Mouse (Mus musculus) CH12.LX (cell line): ENCODE measurements at regions not wholly inside any gene's neighbourhood (a gene's known extent, or its start where the extent isn't known, plus 50 kb on each side); places are given as distances from the start of the nearest gene placed in this dataset.

Experiments used
- CTCF ChIP-seq, 2 experiments: IDR thresholded peaks in 1 of 2; conservative IDR thresholded peaks in 1 of 2; 2 replicates each; pipeline ENCODE4 v1.5.1; 2011 to 2012; ENCODE audit warnings: low read depth in 2 of 2, low read length in 2 of 2, improper control_type of control experiment in 1 of 2, inconsistent platforms in 1 of 2, mild to moderate bottlenecking in 1 of 2, moderate library complexity in 1 of 2
- MAZ ChIP-seq: IDR thresholded peaks from 2 replicates; pipeline ENCODE4 v1.6.1; 2012; ENCODE audit warnings: low read depth, mild to moderate bottlenecking, inconsistent platforms, low read length, improper control_type of control experiment, moderate library complexity
- POLR2A ChIP-seq: IDR thresholded peaks from 2 replicates; pipeline ENCODE4 v1.6.1; 2011; ENCODE audit warnings: low read depth, mild to moderate bottlenecking, improper control_type of control experiment, low read length
- SMC3 ChIP-seq: IDR thresholded peaks from 2 replicates; pipeline ENCODE4 v1.6.1; 2011; ENCODE audit warnings: low read depth, low read length, improper control_type of control experiment

GRCm38 (mm10) chr10:126165215-126165614 lies 199.2 kb downstream of the Lrig3 start:
- TF ChIP-seq MAZ, result no peak
- TF ChIP-seq POLR2A, result no peak
- no peak for TF ChIP-seq CTCF (conservative IDR thresholded peaks at IDR 0.05 in 1 of 2, IDR thresholded peaks at IDR 0.05 in 1 of 2; ENCODE audit: low read depth in 2 of 2, low read length in 2 of 2)
- TF ChIP-seq SMC3, result no peak
